Mouse (Mus musculus): Measurements from ENCODE around the gene Grik1.

GRCm38 (mm10) chr16:88138913-88139312 is 151.2 kb downstream of the Grik1 start:
- TF ChIP-seq CTCF (conservative IDR thresholded peaks at IDR 0.05; ENCODE audit: low read length) (no peak), NANOG (IDR thresholded peaks at IDR 0.05; ENCODE audit: borderline replicate concordance, low read length) (no peak), POU5F1 (IDR thresholded peaks at IDR 0.05; ENCODE audit: borderline replicate concordance, low read length) (no peak)
